21 mouse cellular contexts compared by ENCODE assay signal in the genomic region with DNA sequence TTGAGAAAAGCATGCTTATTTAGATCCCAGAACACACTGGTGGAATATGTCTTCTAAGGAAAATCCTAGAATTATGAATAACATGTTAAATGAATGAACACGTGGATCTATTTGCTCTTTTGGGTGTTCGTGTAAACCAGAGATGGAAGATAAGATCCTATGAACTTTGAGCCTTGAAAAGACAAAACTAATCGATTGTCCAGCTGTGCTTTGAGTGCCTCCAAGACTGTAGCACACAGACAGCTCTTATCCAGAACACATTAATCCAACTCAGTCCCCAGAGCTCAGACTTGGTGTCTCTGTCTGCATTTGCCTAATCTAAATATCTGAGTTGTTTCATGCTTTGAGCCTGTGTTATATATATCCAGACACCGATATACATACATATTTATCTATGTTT.
"Had no signal": no experiment of that assay in that cellular context is flagged by ENCODE, and none has a peak within 500 bp of the region (broad histone marks: within the 10 kb centered on the region; RNA-seq: fewer than 3 reads in every experiment).

No protein-coding gene starts in this region.

- ATAC-seq: liver, postnatal 0 days; midbrain, embryonic 16.5 days had no signal

- H3K27me3 ChIP-seq: limb, embryonic 13.5 days; midbrain, embryonic 12.5 days; neural tube, embryonic 13.5 days; stomach, embryonic 15.5 days had no signal

- H3K9ac ChIP-seq: limb, embryonic 13.5 days; liver, embryonic 14.5 days; liver, postnatal 0 days; midbrain, embryonic 12.5 days; neural tube, embryonic 13.5 days; stomach, embryonic 15.5 days had no signal

- H3K27ac ChIP-seq: kidney, postnatal 0 days; layer of hippocampus, adult 2 months; limb, embryonic 10.5 days; limb, embryonic 13.5 days; liver, embryonic 14.5 days; midbrain, embryonic 12.5 days; neural tube, embryonic 13.5 days; stomach, embryonic 15.5 days had no signal

- H3K36me3 ChIP-seq: limb, embryonic 10.5 days; limb, embryonic 13.5 days; midbrain, embryonic 12.5 days; neural tube, embryonic 13.5 days; stomach, embryonic 15.5 days had no signal

- DNase-seq: kidney, adult 18-20 months; kidney, postnatal 25 days; layer of hippocampus, adult 9-11 months; liver; liver, postnatal 0 days; lung, postnatal 14 days; lung, postnatal 4 days; retina, postnatal 1 day; right cerebral cortex, postnatal 25 days; spleen, adult 18-20 months; thymus, postnatal 36 days had no signal

- H3K4me3 ChIP-seq: layer of hippocampus, adult 2 months; limb, embryonic 10.5 days; limb, embryonic 13.5 days; midbrain, embryonic 12.5 days; myocyte; neural tube, embryonic 13.5 days; stomach, embryonic 15.5 days had no signal

- H3K4me1 ChIP-seq: limb, embryonic 10.5 days; limb, embryonic 13.5 days; midbrain, embryonic 12.5 days; neural tube, embryonic 13.5 days; stomach, embryonic 15.5 days had no signal

- H3K4me2 ChIP-seq: limb, embryonic 13.5 days; midbrain, embryonic 12.5 days; neural tube, embryonic 13.5 days; stomach, embryonic 15.5 days had no signal

- H3K9me3 ChIP-seq: limb, embryonic 10.5 days; limb, embryonic 13.5 days; midbrain, embryonic 12.5 days; neural tube, embryonic 13.5 days; stomach, embryonic 15.5 days had no signal
